Mouse (Mus musculus) MEL-GATA-1-ER (cell line): ENCODE results near the gene Olfr921.

Experiments
- DNase-seq: peaks from one replicate; pipeline ENCODE4 v3.0.0-alpha.2; 2012; ENCODE audit warnings: low read depth; ENCODE audit errors: extremely low read depth

The Olfr921 gene

GRCm38 (mm10) chr9:38772768-38773167 lies at the start of gene Olfr921:
Gene Olfr921, plus strand, starts transcription at chr9:38773068.
- no peak for DNase-seq

GRCm38 (mm10) chr9:38724044-38724443 lies 48.8 kb upstream of the Olfr921 start:
- peak; percentile 41 for DNase-seq

GRCm38 (mm10) chr9:38728218-38728617 lies 44.6 kb upstream of the Olfr921 start:
- DNase-seq: no peak

- DNase-seq: no peak
Measured at GRCm38 (mm10) chr9:38741408-38741807, 31.5 kb upstream of the Olfr921 start.

GRCm38 (mm10) chr9:38744619-38745315 lies 28.1 kb upstream of the Olfr921 start:
- no peak for DNase-seq

GRCm38 (mm10) chr9:38751999-38752398 lies 20.9 kb upstream of the Olfr921 start, which contains the start of gene Olfr920:
Gene Olfr920, plus strand, starts transcription at chr9:38752299.
- DNase-seq: no peak

- no peak for DNase-seq
Measured at GRCm38 (mm10) chr9:38792689-38793088, 19.8 kb downstream of the Olfr921 start.

GRCm38 (mm10) chr9:38805696-38806095 lies 32.8 kb downstream of the Olfr921 start:
- no peak for DNase-seq

- DNase-seq: no peak
Measured at GRCm38 (mm10) chr9:38814314-38814713, 41.4 kb downstream of the Olfr921 start, which contains the start of gene Olfr922. Gene Olfr922, plus strand, starts transcription at chr9:38814614.

GRCm38 (mm10) chr9:38815458-38815986 lies 42.7 kb downstream of the Olfr921 start:
- no peak for DNase-seq

- DNase-seq: no peak
Measured at GRCm38 (mm10) chr9:38826245-38826644, 53.4 kb downstream of the Olfr921 start, which contains the start of gene Olfr923. Gene Olfr923, plus strand, starts transcription at chr9:38826545.
